Mouse (Mus musculus) neural tube, embryonic 13.5 days (tissue): ENCODE data around the gene Cd79b. TPM values are rescaled to one million over a fixed set of nuclear protein-coding genes. Genes with fewer than 3 reads are reported as not detected.
A peak's percentile ranks its signal among the peaks of the same experiment; 100 is the strongest.

Experiments used
- ATAC-seq: fragments of 200-750 bp; cut with Nextera tagmentation; 2 replicates; pipeline ENCODE4 v1.8.0; 2017; ENCODE audit warnings: low read depth, mild to moderate bottlenecking, moderate TSS enrichment, moderate library complexity
- H3K27ac ChIP-seq: fragments of 300-500 bp; sonication (generic); replicated peaks from 2 replicates; pipeline ENCODE4 v1.5.1; 2015; ENCODE audit warnings: moderate library complexity, mild to moderate bottlenecking, inconsistent platforms
- H3K27me3 ChIP-seq: fragments of 300-500 bp; sonication (generic); 2 replicates; pipeline ENCODE4 v1.6.1; 2015; ENCODE audit warnings: mild to moderate bottlenecking, inconsistent platforms
- H3K36me3 ChIP-seq: fragments of 300-500 bp; sonication (generic); 2 replicates; pipeline ENCODE4 v1.6.1; 2015; ENCODE audit warnings: mild to moderate bottlenecking, inconsistent platforms
- H3K4me1 ChIP-seq: fragments of 300-500 bp; sonication (generic); replicated peaks from 2 replicates; pipeline ENCODE4 v1.6.1; 2015; ENCODE audit warnings: inconsistent platforms
- H3K4me2 ChIP-seq: fragments of 300-500 bp; sonication (generic); 2 replicates; pipeline ENCODE4 v1.6.1; 2015; ENCODE audit warnings: inconsistent platforms, mild to moderate bottlenecking, moderate library complexity
- H3K4me3 ChIP-seq: fragments of 300-500 bp; sonication (generic); 2 replicates; pipeline ENCODE4 v1.5.1; 2015; ENCODE audit warnings: mild to moderate bottlenecking, inconsistent platforms
- H3K9ac ChIP-seq: fragments of 300-500 bp; sonication (generic); 2 replicates; pipeline ENCODE4 v1.6.1; 2015; ENCODE audit warnings: moderate library complexity, mild to moderate bottlenecking, inconsistent platforms
- H3K9me3 ChIP-seq: fragments of 300-500 bp; sonication (generic); 2 replicates; pipeline ENCODE4 v1.6.1; 2016; ENCODE audit warnings: inconsistent platforms
- WGBS: fragments of 180-500 bp; shearing (Covaris S2); methylation state at CpG from one replicate; pipeline ENCODE4 v1.1.7; 2015; 5-methylcytosine and 5-hydroxymethylcytosine counted together
- polyA plus RNA-seq: library from polyadenylated mRNA; unstranded; fragments of >200 nt; fragmentation: Nextera tagmentation; extraction: Ambion mirVana; gene quantifications from 2 replicates; pipeline ENCODE4 v1.2.1, GENCODE M21; 2015

Gene Cd79b
- polyA plus RNA-seq, 1 experiment from 2014 or later, result 1.6 TPM

DNA sequence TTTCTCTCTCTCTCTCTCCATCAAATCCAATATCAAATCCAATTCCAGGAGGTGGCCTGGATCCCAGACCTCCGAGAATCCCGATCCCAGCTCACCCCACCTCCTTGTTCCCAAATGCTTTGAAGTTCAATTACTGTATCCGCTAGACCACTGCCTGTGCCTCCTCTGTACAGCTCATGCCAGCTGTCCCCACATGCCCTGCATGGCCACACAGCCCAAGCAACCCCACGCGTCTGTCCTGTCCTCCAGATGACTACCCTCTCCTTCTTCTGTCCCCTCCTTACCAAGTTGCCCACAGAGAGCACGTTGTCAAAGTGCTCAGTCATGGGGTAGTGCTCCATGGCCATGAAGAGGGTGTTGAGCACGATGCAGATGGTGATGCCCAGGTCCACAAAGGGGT is 24.3 kb upstream of the Cd79b start:
- H3K9ac ChIP-seq, result no peak overlapping the region

GRCm38 (mm10) chr11:106338029-106338428 is 23.5 kb upstream of the Cd79b start:
- no peak overlapping the region for H3K27ac ChIP-seq
- no peaks in the 10 kb centered on the region for H3K9me3 ChIP-seq
- H3K27me3 ChIP-seq, result no peaks in the 10 kb centered on the region
- no peak overlapping the region for H3K4me3 ChIP-seq
- H3K4me2 ChIP-seq, result no peak overlapping the region
- WGBS, result 81% methylated on average over 5 of the region's 5 CpGs
- ATAC-seq, result no peak
- H3K4me1 ChIP-seq, result 0 out of 2 replicates have a peak, but pooled peaks cover 3% of the 10 kb centered on the region
- no peak overlapping the region for H3K9ac ChIP-seq
- no peaks in the 10 kb centered on the region for H3K36me3 ChIP-seq

More for the DNA sequence above, 24.3 kb upstream of the Cd79b start:
- Histone ChIP-seq H3K9me3 (no peaks in the 10 kb centered on the region), H3K36me3 (no peaks in the 10 kb centered on the region), H3K27me3 (no peaks in the 10 kb centered on the region), H3K4me2 (no peak overlapping the region), H3K4me3 (no peak overlapping the region), H3K27ac (no peak overlapping the region), H3K4me1 (0 out of 2 replicates have a peak, but pooled peaks cover 3% of the 10 kb centered on the region)
- 81% methylated on average over 7 of the region's 7 CpGs for WGBS
- ATAC-seq, result no peak

GRCm38 (mm10) chr11:106334066-106334465 is 19.5 kb upstream of the Cd79b start:
- peaks cover 9% of the 10 kb centered on the region; the same call in 1 of the 2 replicates for H3K4me1 ChIP-seq
- no peak overlapping the region for H3K27ac ChIP-seq
- no peak overlapping the region for H3K4me3 ChIP-seq
- no peaks in the 10 kb centered on the region for H3K27me3 ChIP-seq
- no peaks in the 10 kb centered on the region for H3K36me3 ChIP-seq
- no peak overlapping the region for H3K4me2 ChIP-seq
- no peak overlapping the region for H3K9ac ChIP-seq
- ATAC-seq, result no peak
- H3K9me3 ChIP-seq, result no peaks in the 10 kb centered on the region
- WGBS, result 18% methylated on average over 2 of the region's 2 CpGs

DNA sequence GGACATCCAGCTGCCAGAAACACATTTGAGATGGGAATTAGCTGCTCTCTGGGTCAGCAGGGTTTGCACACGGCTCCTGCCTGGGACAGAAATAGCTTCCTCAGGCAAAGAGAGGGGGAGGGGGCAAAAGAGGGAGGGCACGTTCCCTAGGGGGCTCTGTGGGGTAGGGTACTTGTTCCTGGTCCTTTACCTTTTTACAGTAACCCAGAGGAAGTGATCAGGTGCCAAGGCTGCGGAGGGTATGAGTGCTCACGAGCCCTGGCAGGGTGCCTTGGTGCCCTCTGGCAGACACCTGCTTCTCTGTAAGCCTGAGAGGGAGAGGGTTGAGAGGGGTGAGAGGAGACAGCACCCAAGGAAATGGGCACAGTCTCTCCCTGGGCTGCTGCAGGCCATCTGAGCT is 17.9 kb upstream of the Cd79b start:
- H3K27ac ChIP-seq, result no peak overlapping the region
- no peak overlapping the region for H3K9ac ChIP-seq
- no peaks in the 10 kb centered on the region for H3K36me3 ChIP-seq
- no peaks in the 10 kb centered on the region for H3K9me3 ChIP-seq
- WGBS, result 56% methylated on average over 4 of the region's 4 CpGs
- H3K4me3 ChIP-seq, result no peak overlapping the region
- peak; percentile 32; the same call in 1 of the 2 replicates for ATAC-seq
- H3K4me2 ChIP-seq, result no peak overlapping the region
- H3K4me1 ChIP-seq, result peaks cover 6% of the 10 kb centered on the region; the same call in 1 of the 2 replicates
- H3K27me3 ChIP-seq, result no peaks in the 10 kb centered on the region

GRCm38 (mm10) chr11:106329682-106330081 is 15.1 kb upstream of the Cd79b start:
- H3K4me2 ChIP-seq, result no peak overlapping the region
- no peak for ATAC-seq
- H3K4me3 ChIP-seq, result no peak overlapping the region
- no peak overlapping the region for H3K27ac ChIP-seq
- peaks cover 6% of the 10 kb centered on the region; the same call in 1 of the 2 replicates for H3K4me1 ChIP-seq
- H3K9me3 ChIP-seq, result no peaks in the 10 kb centered on the region
- 72% methylated on average over 7 of the region's 7 CpGs for WGBS
- H3K27me3 ChIP-seq, result no peaks in the 10 kb centered on the region
- H3K9ac ChIP-seq, result no peak overlapping the region
- no peaks in the 10 kb centered on the region for H3K36me3 ChIP-seq

DNA sequence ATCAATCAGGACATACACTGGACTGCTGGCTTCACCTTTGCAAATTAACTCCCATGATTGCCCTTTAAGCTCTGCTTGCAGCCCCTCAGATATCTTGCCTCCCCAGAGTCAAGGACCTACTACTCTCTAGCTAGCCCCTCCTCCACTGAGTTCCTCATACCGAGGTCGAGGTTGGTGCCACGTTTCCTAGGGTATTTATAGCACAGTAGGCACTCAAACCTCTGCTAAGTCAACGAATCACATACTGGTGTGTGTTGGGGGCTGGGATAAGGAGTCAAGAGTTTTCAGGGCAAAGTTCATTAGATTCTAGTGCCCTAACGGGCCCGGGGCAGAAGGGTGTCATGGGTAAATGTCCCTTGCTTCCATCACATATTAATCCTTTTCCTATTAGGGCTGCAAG is 14.6 kb upstream of the Cd79b start:
- H3K27ac ChIP-seq, result no peak overlapping the region
- no peaks in the 10 kb centered on the region for H3K27me3 ChIP-seq
- no peak overlapping the region for H3K9ac ChIP-seq
- no peak for ATAC-seq
- no peaks in the 10 kb centered on the region for H3K9me3 ChIP-seq
- no peak overlapping the region for H3K4me3 ChIP-seq
- no peaks in the 10 kb centered on the region for H3K36me3 ChIP-seq
- peaks cover 6% of the 10 kb centered on the region; the same call in 1 of the 2 replicates for H3K4me1 ChIP-seq
- 83% methylated on average over 6 of the region's 6 CpGs for WGBS
- H3K4me2 ChIP-seq, result no peak overlapping the region

GRCm38 (mm10) chr11:106328521-106328920 is 14.0 kb upstream of the Cd79b start:
- no peaks in the 10 kb centered on the region for H3K36me3 ChIP-seq
- H3K4me3 ChIP-seq, result no peak overlapping the region
- H3K9me3 ChIP-seq, result no peaks in the 10 kb centered on the region
- H3K9ac ChIP-seq, result no peak overlapping the region
- no peak overlapping the region for H3K4me2 ChIP-seq
- peaks cover 6% of the 10 kb centered on the region; the same call in 1 of the 2 replicates for H3K4me1 ChIP-seq
- WGBS, result 74% methylated on average over 5 of the region's 5 CpGs
- no peak overlapping the region for H3K27ac ChIP-seq
- no peaks in the 10 kb centered on the region for H3K27me3 ChIP-seq
- no peak for ATAC-seq

GRCm38 (mm10) chr11:106326475-106326874 is 11.9 kb upstream of the Cd79b start:
- Histone ChIP-seq H3K27me3 (no peaks in the 10 kb centered on the region), H3K27ac (no peak overlapping the region), H3K4me1 (no peaks in the 10 kb centered on the region), H3K4me2 (no peak overlapping the region), H3K36me3 (no peaks in the 10 kb centered on the region), H3K9me3 (no peaks in the 10 kb centered on the region), H3K4me3 (no peak overlapping the region), H3K9ac (no peak overlapping the region)
- 87% methylated on average over 8 of the region's 8 CpGs for WGBS
- no peak for ATAC-seq

- ATAC-seq, result no peak
- no peaks in the 10 kb centered on the region for H3K27me3 ChIP-seq
Measured at GRCm38 (mm10) chr11:106325566-106326206, 11.1 kb upstream of the Cd79b start.

DNA sequence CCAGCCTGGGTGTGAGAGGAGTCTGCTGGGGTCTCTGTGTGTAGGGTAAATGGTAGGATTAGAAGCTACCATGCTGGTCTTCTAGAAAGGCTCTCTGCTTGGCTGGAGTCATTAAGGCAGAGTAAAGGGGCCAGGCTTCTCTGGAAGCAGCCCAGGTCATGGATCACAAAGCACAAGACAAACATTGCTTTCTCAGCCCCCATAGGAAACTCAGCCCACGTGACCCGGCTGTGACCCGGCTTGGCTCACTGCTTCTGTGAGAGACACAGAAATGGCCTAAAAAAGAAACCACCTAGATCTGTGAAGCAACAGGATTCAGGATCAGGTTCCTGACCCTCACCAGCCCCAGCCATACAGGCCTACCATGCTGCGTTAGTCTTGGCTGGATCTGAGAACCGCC is 10.3 kb upstream of the Cd79b start:
- no peak overlapping the region for H3K4me3 ChIP-seq
- no peaks in the 10 kb centered on the region for H3K36me3 ChIP-seq
- H3K27me3 ChIP-seq, result no peaks in the 10 kb centered on the region
- H3K9ac ChIP-seq, result no peak overlapping the region
- H3K27ac ChIP-seq, result no peak overlapping the region
- 75% methylated on average over 5 of the region's 5 CpGs for WGBS
- H3K4me2 ChIP-seq, result no peak overlapping the region
- no peak for ATAC-seq
- no peaks in the 10 kb centered on the region for H3K4me1 ChIP-seq
- H3K9me3 ChIP-seq, result no peaks in the 10 kb centered on the region

More at GRCm38 (mm10) chr11:106325566-106326206, 11.1 kb upstream of the Cd79b start:
- Histone ChIP-seq H3K4me1 (no peaks in the 10 kb centered on the region), H3K4me2 (no peak overlapping the region), H3K27ac (no peak overlapping the region), H3K36me3 (no peaks in the 10 kb centered on the region), H3K4me3 (no peak overlapping the region), H3K9me3 (no peaks in the 10 kb centered on the region), H3K9ac (no peak overlapping the region)
- 73% methylated on average over 8 of the region's 8 CpGs for WGBS

DNA sequence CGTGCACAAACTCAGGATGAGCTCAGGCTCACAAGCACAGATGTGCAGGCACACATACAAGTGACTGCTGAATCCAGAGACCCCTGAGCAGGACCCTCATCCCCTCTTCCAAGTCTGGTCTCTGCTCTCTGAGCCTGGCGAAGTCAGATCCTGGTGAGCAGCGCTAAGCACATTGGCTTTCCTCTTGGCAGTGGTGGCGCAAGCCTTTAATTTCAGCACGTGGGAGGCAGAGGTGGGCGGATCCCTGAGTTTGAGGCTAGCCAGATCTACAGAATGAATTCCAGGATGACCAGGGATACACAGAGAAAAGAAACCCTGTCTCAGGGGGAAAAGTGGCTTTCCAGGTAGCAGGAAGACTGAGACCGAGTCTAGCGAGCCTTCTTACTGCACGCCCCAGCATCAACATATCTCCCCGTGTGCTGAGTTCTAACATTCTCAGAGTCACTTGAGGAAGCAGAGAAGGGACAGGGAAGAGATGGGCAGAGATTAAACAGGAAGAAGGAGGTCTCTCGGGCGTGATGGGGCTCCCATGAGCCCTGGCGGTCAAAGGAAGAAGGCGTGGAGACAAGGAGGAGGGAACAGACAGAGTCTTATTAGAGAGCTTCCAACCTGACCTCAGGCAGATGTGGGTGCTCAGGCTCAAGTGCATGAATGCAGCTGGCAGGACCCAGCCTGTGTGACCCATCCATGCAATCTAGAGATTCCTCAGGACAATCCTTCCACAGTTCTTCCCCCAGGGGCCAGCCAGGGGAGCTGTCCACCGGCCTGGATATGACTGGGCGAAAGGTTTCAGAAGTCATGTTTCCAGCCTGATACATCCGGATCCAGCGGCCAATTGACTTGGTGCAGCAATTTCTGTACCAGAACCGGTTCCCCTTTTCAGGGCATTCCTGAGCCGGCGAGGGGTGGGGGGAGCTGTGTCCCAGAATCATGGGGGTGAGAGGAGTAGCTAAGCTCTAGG is 4.1 kb upstream of the Cd79b start:
- ATAC-seq, result no peak

GRCm38 (mm10) chr11:106317801-106318200 is 3.2 kb upstream of the Cd79b start:
- Histone ChIP-seq H3K9ac (no peak overlapping the region), H3K27me3 (no peaks in the 10 kb centered on the region), H3K27ac (no peak overlapping the region), H3K4me2 (no peak overlapping the region), H3K36me3 (no peaks in the 10 kb centered on the region), H3K9me3 (no peaks in the 10 kb centered on the region), H3K4me1 (no peaks in the 10 kb centered on the region), H3K4me3 (no peak overlapping the region)
- 84% methylated on average over 7 of the region's 7 CpGs for WGBS
- ATAC-seq, result no peak

More for the DNA sequence above, 4.1 kb upstream of the Cd79b start:
- Histone ChIP-seq H3K36me3 (no peaks in the 10 kb centered on the region), H3K9ac (no peak overlapping the region), H3K27me3 (no peaks in the 10 kb centered on the region), H3K4me1 (no peaks in the 10 kb centered on the region), H3K9me3 (no peaks in the 10 kb centered on the region), H3K4me2 (no peak overlapping the region), H3K4me3 (no peak overlapping the region), H3K27ac (no peak overlapping the region)
- WGBS, result 77% methylated on average over 21 of the region's 21 CpGs
